Mouse (Mus musculus) heart, postnatal 14 days (tissue): Measurements from ENCODE around the gene E2f3. TPM values are rescaled to one million over a fixed set of nuclear protein-coding genes. Genes with fewer than 3 reads are reported as not detected.

ENCODE experiments used
- DNase-seq, 2 experiments: peaks; one replicate each; pipeline ENCODE4 v3.0.0; 2021 to 2022
- intact Hi-C: fragments of 180-260 bp; cut with DNase I; formaldehyde crosslinking; loops from one replicate; pipeline ENCODE4 v1.15.1; 2025
- total RNA-seq, 2 experiments: library from RNA; stranded (reverse); gene quantifications; 2 replicates each; pipeline ENCODE4 v1.2.3; 2021

E2f3 gene
- total RNA-seq, 2 experiments from 2014 or later: 8.8 to 9.0 TPM

DNA sequence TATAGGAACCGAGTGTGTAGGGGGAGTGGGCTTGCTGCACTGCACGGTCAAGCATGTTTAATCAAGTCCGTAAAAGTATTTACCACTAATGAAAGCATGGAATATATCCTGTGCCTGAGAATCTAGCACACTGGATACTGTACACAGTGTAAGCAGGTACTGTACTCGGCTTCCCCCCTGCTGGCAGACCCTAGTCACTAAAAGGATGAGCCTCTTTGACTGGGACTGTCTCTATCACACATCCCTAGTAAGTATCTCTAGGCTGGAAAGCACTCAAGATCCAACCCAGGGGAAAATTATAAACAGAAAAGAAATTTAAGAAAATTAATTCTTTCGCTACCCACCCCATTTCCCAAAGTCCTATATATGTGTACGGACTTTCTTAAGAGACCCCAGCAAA, 2.8 kb downstream of the E2f3 start:
- intact Hi-C loops: loop anchor here (5.0 to 10.0 kb wide), 3 partner anchors 61 to 1228 kb away; no protein-coding TSS in a partner anchor
- peak in 1 of 2 experiments; percentile 17 for DNase-seq

DNA sequence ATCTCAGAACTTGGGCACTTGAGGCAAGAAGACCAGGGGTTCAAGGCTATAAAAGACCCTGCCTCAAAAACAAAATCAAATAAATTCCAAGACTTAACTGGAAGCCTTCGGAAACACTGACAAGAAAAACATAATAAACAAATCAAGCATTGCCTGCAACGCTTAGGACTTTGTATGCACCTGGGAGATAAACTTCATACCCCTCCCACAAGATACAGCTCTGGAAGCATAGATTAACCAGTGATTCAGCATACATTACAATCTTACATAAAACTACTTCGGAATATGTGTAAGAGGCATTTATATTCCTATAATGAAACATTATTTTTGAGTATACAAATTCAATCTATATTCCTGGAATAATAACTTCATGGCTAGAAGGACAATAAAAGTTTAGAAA, 3.5 kb downstream of the E2f3 start:
- no peak for DNase-seq
- intact Hi-C loops: loop anchor here (5.0 to 10.0 kb wide), 3 partner anchors 60 to 1228 kb away; no protein-coding TSS in a partner anchor

DNA sequence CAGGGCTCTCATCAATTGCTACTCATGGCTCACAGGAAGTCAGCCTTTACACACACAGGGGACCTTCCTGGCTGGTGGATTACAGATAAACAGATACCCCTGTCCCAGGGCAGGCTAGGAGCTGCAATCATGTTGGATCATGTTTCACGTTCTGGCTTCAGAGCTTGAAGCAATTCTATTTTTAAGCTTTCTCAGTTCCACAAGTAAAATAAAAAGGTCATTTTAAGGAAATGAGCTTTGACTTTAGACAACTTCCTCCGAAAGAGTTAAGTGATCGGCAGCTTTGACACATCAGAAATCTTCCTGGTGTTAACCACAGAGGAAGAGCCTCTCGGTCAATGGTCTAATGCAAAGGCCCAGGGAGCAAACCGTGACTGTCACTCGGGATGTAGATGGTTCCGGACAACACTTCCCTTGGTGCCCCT, 6.7 kb downstream of the E2f3 start:
- intact Hi-C loops: no loop called here
- no peak for DNase-seq

DNA sequence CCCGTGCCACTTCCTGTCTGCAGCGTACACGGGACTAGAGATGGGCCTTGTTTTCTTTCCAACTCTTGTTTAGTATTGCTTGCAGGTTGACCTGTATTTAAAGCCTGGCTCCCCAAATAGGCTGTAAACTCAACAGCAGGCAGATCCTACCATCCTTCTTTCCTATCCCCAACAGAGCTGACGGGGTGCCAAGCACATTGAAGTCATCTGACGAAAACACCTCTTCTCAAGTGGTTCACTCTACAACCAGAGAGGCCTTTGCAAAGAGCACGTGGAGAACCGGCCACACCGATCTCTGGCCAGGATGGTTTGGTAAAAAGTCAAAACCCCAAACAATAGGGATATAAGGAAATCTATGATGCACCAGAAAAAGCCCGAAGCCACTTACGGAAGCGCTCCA, 8.5 kb downstream of the E2f3 start:
- intact Hi-C loops: no loop called here
- DNase-seq: no peak

DNA sequence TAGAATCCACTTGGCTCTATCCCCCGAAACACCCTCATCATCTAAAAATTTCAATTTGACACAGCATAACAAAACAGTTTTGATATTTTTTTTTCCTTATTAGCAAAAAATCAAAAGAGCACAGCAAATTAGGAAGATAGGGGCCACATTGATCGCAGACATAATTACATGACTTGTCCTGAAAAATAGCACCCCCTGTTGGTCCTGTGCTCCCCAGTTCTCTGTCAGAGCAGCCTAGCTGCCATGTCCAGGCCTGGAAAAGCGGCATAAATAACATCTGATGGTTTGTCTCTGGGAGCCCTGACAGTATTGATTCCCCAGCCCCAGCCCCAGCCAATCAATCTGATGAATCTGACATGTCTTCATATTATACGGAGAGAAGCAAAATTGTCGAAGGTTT, 11.8 kb downstream of the E2f3 start:
- no peak for DNase-seq
- intact Hi-C loops: no loop called here

DNA sequence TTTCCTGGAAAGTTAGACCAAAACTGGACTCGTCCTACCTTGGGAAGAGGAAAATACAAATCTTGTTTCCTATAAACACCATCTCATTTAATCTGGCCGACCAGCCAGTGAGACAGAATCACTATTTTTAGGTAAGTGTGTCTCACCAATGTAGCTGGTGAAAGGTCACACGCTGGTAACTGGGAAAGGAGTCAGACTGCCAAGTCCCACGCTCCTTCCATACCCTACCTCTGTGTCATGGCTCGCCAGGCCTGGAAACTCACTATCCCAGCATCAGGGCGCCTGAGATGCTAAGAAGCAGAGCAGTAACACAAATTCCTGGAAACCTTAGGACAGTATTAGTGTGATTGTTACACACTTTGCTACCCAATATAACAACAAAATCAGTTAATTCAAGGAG, 12.3 kb downstream of the E2f3 start:
- intact Hi-C loops: no loop called here
- no peak for DNase-seq

DNA sequence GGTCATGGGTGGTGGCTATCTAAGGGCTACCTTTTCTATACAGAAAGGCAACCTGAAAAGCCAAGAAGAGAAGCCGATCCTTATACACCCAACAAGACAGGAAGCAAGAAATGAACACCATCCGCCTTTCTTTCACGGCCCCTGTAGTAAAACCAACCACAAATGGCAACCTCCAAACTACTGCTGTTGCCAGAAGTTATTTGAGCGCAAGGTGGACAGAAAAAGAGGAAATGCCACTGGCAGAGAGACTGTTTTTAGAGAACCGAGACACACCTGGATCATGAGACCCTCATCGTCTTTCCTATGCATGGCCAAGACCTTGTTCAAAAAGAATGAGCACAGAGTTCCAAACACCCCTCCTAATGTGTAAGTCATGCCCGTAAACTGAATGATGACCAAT, 15.5 kb downstream of the E2f3 start:
- no peak for DNase-seq

DNA sequence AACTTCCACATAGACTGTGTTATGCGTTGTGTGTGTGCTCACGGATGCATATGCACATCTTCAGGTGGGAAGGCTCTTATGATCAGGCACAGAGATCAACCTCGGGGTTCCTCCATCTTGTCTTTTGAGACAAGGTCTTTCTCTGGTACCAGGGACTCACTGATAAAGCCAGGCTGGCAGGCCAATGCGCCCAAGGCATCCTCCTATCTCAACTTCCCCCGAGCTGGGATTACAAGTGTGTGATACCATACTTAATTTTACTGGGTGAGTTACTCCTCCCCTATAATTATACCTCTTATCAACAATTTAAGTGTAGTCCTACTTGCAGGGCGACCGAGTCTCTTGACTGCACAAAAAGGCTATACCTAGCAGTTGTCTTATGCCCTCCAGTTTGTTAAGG, 17.2 kb downstream of the E2f3 start:
- intact Hi-C loops: no loop called here
- no peak for DNase-seq

More for the DNA sequence above, 15.5 kb downstream of the E2f3 start:
- intact Hi-C loops: no loop called here

DNA sequence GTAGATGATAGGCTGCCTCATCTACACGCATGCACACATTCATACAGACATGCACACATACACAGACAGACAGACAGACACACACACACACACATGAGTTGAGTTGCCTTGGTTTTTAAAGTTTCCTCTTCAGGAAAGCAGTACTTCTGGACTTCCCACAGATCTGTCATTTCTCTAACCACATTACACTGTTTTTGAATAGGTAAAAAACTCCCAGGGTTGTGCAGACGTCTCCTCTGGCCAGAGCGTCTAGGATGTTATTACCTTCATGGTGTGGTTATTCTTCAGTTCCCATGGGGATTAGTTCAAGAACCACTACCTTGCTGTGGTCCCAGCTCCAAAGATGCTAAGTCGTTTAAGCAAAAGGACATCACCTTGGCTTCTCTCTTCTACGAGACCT, 18.5 kb downstream of the E2f3 start:
- DNase-seq: no peak
- intact Hi-C loops: loop anchor here (1.0 kb wide), 1 partner anchor 71 kb away; no protein-coding TSS in a partner anchor

DNA sequence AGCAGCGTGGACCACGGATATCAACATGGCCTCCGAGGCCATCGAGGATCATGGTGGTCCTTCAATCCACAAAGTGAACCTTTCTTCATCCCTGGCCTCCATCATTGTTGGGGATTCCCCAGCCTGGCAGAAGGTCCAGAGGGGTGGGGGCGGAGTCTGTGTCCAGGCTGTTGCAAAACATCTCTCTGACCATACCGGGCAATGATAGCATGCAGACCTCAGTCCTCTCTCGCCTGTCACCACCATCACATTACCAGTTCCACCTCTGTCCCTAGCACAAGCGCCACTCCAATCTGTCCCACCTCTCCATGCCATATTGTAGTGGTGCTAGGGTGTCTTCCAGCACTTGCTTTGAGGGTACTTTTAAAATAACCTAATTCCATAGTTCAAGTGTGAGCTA, 18.9 kb downstream of the E2f3 start:
- intact Hi-C loops: loop anchor here (1.0 kb wide), 1 partner anchor 71 kb away; no protein-coding TSS in a partner anchor
- no peak for DNase-seq

DNA sequence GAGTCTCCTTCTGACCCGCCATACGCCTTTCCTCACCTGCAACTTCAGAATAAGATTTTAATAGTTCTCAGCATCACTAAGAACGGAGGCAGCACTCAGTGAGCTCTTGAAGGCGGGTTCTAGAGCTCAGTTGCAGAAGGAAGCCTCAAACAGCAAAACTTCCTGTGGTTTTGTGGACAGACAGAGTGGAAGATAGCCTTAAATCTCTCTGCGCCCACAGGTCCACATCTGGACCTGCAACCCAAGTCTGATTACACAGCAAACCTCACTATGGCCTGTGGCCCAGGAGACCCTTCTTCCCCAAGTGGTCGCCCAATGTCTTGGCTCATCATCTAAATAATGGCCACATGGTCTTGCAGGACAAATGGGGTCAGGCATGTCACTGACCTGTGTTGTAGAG, 21.8 kb downstream of the E2f3 start:
- intact Hi-C loops: no loop called here
- no peak for DNase-seq

DNA sequence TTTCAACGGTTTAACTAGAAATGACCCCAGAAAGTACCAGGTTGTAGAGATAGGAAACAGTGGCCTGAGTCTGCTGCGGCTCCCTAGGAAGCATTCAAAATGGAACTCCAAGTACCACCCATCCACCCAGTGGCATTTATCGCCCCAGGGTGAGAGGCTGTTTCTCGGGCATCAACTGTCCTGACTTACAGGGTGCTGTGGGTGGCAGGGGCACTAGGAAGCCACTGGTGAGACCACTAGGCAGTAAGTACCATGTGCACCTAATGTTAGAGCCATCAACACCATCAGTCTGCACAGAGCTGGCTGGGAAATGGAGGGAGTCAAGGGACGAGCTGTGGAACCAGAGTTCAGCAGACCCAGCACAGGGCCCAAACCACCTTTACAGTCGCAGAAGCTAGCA, 25.4 kb downstream of the E2f3 start:
- DNase-seq: no peak
- intact Hi-C loops: no loop called here

DNA sequence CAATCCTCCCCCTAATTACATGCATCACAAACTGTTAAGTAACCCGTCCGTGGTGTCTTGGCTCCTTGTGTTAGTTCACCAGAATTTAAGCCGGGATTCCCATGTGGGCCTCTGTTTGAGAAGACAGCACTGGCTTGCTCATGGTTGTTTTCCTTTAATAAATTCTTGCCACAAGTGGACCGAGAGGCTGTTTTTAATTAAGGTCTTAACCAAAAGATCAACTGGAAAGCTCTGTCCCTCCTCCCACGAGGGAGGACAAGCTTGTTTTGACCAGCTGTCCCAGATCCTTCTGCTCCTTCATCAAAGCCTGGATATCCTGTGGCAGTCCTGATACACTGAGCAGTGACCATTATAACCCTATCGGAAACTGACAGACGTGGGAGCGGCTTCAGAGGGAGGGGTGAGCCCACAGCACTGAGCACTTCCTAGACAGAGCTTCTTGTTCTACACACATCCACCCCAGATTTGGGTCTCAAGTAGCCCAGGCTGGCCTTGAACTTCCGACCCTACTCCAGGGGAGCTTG, 28.1 kb downstream of the E2f3 start:
- peak; percentile 40 to 44 for DNase-seq
- intact Hi-C loops: no loop called here

DNA sequence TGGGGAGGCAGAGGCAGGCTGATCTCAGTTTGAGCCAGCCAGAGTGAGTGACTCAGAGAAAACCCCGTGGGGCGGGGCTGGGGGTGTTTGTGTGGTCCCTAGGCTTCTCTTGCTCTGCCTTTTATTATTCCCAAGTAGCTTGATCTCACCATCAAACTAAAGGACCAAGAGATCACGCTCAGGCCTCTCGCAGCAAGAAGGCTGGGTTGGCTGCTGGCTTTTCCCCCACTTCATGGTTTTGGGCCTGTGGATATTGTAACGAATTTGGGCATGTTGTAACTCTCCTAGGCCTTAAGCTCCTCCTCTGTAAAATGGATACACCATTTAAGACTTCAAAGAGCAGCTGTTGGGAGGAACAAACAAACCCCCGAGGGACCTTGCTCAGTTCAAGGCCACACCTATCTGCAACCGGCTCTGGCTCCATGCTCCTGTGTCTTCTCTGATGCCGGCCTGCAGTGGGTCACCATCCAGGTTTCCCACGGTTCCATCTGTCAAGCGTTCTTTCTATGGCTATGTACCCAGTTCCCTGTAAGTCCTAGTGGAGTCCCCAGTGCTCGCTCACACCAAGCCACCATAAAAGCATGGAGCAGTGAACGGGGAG, 28.9 kb downstream of the E2f3 start:
- intact Hi-C loops: no loop called here
- no peak for DNase-seq

DNA sequence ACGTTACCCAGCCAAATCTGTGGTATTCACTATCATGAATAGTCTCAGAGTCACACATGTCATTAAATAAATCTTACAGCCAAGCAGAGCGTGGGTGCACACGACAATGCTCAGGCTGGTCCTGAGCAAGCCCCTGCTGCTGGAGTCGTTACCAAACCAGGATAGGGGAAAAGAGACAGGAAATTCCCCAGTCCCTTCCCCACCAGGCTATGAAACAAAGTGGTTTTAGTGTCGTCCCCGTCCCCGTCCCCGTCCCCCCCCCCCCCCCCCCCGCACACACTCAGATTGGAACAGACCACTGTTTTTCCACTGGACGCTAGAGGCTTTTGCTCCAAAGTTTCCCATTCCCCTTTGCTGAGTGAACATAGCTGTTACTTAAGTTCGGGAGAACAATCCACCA, 30.6 kb downstream of the E2f3 start:
- no peak for DNase-seq
- intact Hi-C loops: no loop called here

DNA sequence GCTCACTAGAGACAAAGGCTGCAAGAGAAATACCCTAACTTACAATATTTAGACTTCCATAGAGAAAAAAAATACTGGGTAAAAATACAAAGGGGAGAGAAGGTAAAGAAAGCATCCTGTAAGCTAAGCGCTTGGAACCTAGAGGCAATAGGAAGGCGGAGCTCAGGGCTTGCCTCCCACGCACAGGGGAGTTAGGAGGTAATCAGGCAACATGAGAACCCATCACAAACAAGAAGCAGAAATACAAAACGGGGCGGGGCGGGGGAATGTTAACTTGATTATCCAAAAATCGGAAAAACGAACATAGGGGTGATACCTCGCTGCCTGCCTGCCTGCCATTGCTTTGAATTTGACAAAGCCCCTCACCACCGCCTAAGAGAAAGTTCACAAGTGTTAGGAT, 31.1 kb downstream of the E2f3 start:
- intact Hi-C loops: no loop called here
- DNase-seq: no peak

DNA sequence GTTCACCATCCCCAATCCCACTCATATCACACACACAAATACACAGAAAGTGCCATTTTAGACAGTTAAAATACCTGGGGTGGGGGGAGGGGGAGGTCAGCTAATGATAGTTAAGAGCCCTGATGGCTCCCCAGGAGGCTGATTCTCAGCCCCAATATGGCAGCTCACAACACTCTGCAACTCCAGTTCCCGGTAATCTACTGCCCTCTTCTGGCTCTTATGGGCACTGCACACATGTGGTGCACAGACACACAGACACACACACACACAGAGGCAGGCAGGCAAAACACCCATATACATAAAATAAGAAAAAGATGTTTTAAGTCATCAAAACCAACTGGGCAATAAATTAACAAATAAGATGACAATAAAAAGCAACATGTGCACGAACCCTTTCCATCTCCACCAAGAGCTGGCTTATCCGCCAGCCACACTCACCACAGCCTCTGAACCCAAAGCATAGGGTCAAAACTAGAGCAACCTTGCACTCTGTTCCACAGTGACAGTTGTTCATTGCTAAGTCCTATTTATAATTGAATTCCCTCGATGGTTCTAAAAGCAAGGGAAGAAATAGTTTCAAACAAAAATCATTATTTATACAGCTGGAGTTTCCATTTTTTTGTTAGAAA, 32.3 kb downstream of the E2f3 start:
- intact Hi-C loops: no loop called here
- no peak for DNase-seq

DNA sequence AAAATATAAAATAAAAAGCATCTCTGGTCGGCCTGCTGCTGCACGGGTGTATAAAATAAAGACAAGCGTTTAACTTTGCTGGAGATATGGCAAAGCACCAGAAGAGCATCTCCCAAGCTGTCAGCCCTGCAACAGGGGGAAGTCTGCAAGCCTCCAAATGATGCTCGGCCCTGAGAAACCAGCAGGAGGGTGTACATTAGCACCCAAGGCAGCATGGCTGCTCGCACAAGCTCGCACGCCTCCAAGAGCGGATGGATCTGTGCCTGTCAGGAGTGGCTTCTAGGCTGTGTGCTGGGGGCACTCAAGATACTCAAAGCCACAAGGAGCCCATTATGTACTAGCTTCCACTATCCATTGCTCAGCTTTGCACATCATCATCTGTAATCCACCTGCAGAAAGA, 39.8 kb downstream of the E2f3 start:
- no peak for DNase-seq
- intact Hi-C loops: no loop called here

DNA sequence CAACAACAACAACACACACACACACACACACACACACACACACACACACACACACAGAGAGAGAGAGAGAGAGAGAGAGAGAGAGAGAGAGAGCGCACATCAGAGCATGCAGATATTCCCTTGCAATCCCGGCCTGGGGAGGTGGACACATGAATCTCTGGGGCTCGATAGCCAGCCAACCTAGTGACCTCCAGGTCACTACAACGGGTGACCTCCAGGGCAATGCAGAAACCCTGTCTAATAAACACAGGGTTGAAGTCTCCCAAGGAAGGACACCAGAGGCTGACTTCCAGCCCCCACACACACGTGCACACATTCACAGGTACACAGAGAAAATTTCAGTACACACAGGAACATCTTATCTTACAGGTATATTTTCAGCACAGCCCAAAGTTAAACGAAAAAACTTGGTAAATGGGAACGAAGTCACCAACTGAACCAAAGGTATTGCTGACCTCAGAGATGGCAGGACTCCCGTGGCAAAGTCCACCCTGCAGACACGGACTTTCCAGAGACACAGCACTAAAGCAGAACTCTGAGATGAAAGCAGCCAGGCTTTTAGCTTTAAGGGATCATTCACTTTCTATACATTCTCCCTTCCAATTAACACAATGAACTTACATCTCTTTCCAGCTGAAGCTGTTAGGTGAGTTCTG, 40.8 kb downstream of the E2f3 start:
- intact Hi-C loops: no loop called here
- no peak for DNase-seq

DNA sequence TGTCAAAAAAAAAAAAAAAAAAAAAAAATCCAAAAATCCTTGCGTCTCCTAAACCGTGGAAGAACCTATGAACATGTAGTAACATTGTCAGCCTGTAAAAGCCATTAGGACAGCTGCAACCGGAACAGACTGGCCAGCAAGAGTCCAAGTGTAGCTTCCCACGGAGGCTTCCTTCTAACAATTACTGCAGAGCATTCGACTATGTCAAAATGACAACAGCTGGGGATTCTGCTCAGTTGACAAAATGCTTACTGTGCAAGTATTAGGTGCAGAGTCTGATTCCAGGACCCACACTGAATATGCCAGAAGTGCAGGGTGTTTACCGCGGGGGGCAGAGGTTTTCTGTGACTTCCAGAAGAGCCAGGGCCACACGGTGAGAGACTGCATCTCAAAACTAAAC, 41.4 kb downstream of the E2f3 start:
- intact Hi-C loops: no loop called here

DNA sequence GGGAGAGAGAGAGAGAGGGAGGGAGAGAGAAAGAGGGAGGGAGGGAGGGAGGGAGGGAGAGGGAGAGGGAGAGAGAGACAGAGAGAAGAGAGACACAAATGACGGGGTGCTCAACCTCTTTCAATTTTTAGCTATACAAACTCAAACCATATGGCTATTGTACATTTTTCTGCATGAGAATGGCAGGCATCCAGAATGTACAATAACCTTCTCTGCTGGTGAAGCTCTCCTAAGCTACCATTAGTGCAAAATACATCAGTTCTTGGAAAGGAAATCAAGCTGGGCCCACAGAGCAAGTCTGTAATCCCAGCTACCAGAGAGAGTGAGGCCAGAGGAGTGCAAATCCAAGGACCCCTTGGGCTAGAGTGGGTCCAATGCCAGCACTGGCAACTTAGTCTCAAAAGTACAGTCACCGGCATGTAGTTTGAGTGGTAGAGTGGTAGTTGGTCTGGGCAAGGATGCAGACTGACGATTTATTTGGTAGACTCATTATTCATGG, 42.3 kb downstream of the E2f3 start:
- DNase-seq: no peak
- intact Hi-C loops: no loop called here

More for the DNA sequence above, 41.4 kb downstream of the E2f3 start:
- DNase-seq: no peak
